Mouse (Mus musculus) brain, embryonic 14.5 days (tissue): ENCODE measurements around the gene 1700021F05Rik.

Experiments used
- CTCF ChIP-seq: fragments of 200-500 bp; IDR thresholded peaks from 2 replicates; pipeline ENCODE4 v1.5.1; 2012; ENCODE audit warnings: inconsistent platforms, mild to moderate bottlenecking, moderate library complexity, borderline replicate concordance; ENCODE audit not compliant: insufficient read depth, insufficient read length; ENCODE audit errors: extremely low read depth
- POLR2A ChIP-seq: fragments of 200-500 bp; IDR thresholded peaks from 2 replicates; pipeline ENCODE4 v1.6.1; 2012; ENCODE audit warnings: mild to moderate bottlenecking, inconsistent platforms, borderline replicate concordance; ENCODE audit not compliant: poor library complexity, insufficient read depth, insufficient read length, severe bottlenecking; ENCODE audit errors: extremely low read depth

DNA sequence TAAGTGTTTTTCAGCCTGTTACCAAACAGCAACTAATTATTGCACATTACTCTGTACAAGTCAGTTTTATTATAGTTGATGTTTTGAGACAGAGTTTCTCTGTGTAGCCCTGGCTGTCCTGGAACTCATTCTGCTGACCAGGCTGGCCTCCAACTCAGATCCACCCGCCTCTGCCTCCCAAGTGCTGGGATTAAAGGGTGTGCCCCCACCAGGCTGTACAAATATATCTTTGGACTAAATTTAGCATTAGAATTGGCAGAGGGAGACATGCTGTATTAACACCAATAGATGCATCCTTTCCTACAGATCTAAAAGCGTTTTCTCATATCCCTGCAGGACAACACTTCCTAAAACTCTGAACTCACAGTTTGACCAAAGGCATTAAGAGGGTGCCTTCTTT, 33.6 kb upstream of the 1700021F05Rik start:
- TF ChIP-seq POLR2A (no peak), CTCF (no peak)
